Mouse (Mus musculus) liver, embryonic 16.5 days (tissue): Measurements from ENCODE around the gene Carmil1. TPM values are rescaled to one million over a fixed set of nuclear protein-coding genes. Genes with fewer than 3 reads are reported as not detected.

Experiments used
- ATAC-seq: fragments of 200-750 bp; cut with Nextera tagmentation; 2 replicates; pipeline ENCODE4 v1.8.0; 2017; ENCODE audit warnings: low read depth, mild to moderate bottlenecking, moderate number of reproducible peaks, moderate library complexity
- H3K27ac ChIP-seq: fragments of 300-500 bp; sonication (generic); 2 replicates; pipeline ENCODE4 v1.5.1; 2014; ENCODE audit warnings: mild to moderate bottlenecking, low read length
- H3K27me3 ChIP-seq: fragments of 300-500 bp; sonication (generic); 2 replicates; pipeline ENCODE4 v1.6.1; 2014; ENCODE audit warnings: low read depth, low read length, mixed read lengths; ENCODE audit not compliant: control insufficient read depth, insufficient read depth
- H3K36me3 ChIP-seq: fragments of 300-500 bp; sonication (generic); 2 replicates; pipeline ENCODE4 v1.6.1; 2014; ENCODE audit warnings: mild to moderate bottlenecking; ENCODE audit not compliant: control insufficient read depth, insufficient read depth
- H3K4me1 ChIP-seq: fragments of 300-500 bp; sonication (generic); 2 replicates; pipeline ENCODE4 v1.6.1; 2014; ENCODE audit warnings: low read depth, low read length, mixed read lengths; ENCODE audit not compliant: control insufficient read depth
- H3K4me2 ChIP-seq: fragments of 300-500 bp; sonication (generic); 2 replicates; pipeline ENCODE4 v1.6.1; 2014; ENCODE audit warnings: low read depth, low read length, mixed read lengths
- H3K4me3 ChIP-seq: fragments of 300-500 bp; sonication (generic); 2 replicates; pipeline ENCODE4 v1.5.1; 2014; ENCODE audit warnings: low read depth, mild to moderate bottlenecking, low read length
- H3K9ac ChIP-seq: fragments of 300-500 bp; sonication (generic); 2 replicates; pipeline ENCODE4 v1.6.1; 2014; ENCODE audit warnings: low read depth, low read length
- H3K9me3 ChIP-seq: fragments of 300-500 bp; sonication (generic); replicated peaks from 2 replicates; pipeline ENCODE4 v1.6.1; 2016; ENCODE audit warnings: low read length; ENCODE audit not compliant: control insufficient read depth
- WGBS: fragments of 180-500 bp; shearing (Covaris S2); extraction: QIAGEN DNeasy Blood & Tissue Kit; methylation state at CpG from one replicate; pipeline ENCODE4 v1.1.7; 2014; ENCODE audit not compliant: insufficient replicate concordance; 5-methylcytosine and 5-hydroxymethylcytosine counted together
- polyA plus RNA-seq: library from polyadenylated mRNA; unstranded; fragments of >200 nt; fragmentation: Nextera tagmentation; extraction: Ambion mirVana; gene quantifications from 2 replicates; pipeline ENCODE4 v1.2.1, GENCODE M21; 2015

Carmil1 gene
- polyA plus RNA-seq, 1 experiment from 2014 or later: 5.4 TPM

GRCm38 (mm10) chr13:24045271-24045670 is 235.3 kb downstream of the Carmil1 start:
- no peak for ATAC-seq
- 64% methylated on average over 3 of the region's 3 CpGs for WGBS

GRCm38 (mm10) chr13:24040221-24040620 is 240.4 kb downstream of the Carmil1 start:
- no peaks in the 10 kb centered on the region for H3K4me1 ChIP-seq
- no peak overlapping the region for H3K27ac ChIP-seq
- 35% methylated on average over 7 of the region's 7 CpGs for WGBS
- ATAC-seq: no peak
- H3K9ac ChIP-seq: no peak overlapping the region
- H3K4me3 ChIP-seq: no peak overlapping the region
- no peaks in the 10 kb centered on the region for H3K36me3 ChIP-seq
- H3K9me3 ChIP-seq: no peaks in the 10 kb centered on the region
- no peaks in the 10 kb centered on the region for H3K27me3 ChIP-seq
- H3K4me2 ChIP-seq: no peak overlapping the region

More at GRCm38 (mm10) chr13:24045271-24045670, 235.3 kb downstream of the Carmil1 start:
- Histone ChIP-seq H3K4me1 (no peaks in the 10 kb centered on the region), H3K27ac (no peak overlapping the region), H3K36me3 (no peaks in the 10 kb centered on the region), H3K9ac (no peak overlapping the region), H3K27me3 (no peaks in the 10 kb centered on the region), H3K4me2 (no peak overlapping the region), H3K4me3 (no peak overlapping the region), H3K9me3 (no peaks in the 10 kb centered on the region)

DNA sequence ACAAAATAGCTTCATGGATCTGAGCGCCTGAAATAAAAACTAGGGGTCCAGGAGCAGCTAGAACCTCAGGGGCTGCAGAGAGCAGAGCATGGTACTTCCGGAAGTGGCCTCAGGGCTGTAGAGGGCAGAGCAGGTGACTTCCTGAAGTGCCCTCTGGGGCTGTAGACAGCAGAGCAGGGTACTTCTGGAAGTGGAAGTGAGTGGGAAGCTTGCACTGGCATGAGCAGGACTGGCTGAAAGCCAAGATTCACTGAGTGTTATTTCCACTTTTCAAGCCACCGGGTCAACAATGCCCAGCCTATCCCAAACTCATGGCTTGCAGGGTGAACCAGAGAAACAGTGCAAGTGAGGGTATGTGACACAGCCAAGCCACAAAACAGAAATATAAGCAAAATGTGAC is 243.1 kb downstream of the Carmil1 start:
- no peak overlapping the region for H3K4me3 ChIP-seq
- no peak overlapping the region for H3K4me2 ChIP-seq
- no peaks in the 10 kb centered on the region for H3K9me3 ChIP-seq

GRCm38 (mm10) chr13:24036150-24036549 is 244.4 kb downstream of the Carmil1 start:
- H3K4me1 ChIP-seq: no peaks in the 10 kb centered on the region
- no peaks in the 10 kb centered on the region for H3K27me3 ChIP-seq
- no peak overlapping the region for H3K9ac ChIP-seq
- H3K9me3 ChIP-seq: no peaks in the 10 kb centered on the region
- no peak for ATAC-seq
- H3K4me2 ChIP-seq: peak overlapping the region; percentile 14; the same call in 1 of the 2 replicates
- H3K27ac ChIP-seq: no peak overlapping the region
- H3K36me3 ChIP-seq: no peaks in the 10 kb centered on the region
- 34% methylated on average over 18 of the region's 18 CpGs for WGBS
- H3K4me3 ChIP-seq: no peak overlapping the region

More for the DNA sequence above, 243.1 kb downstream of the Carmil1 start:
- no peak overlapping the region for H3K27ac ChIP-seq
- H3K4me1 ChIP-seq: no peaks in the 10 kb centered on the region
- no peak for ATAC-seq
- no peaks in the 10 kb centered on the region for H3K36me3 ChIP-seq
- H3K27me3 ChIP-seq: no peaks in the 10 kb centered on the region
- WGBS: 47% methylated on average over 3 of the region's 3 CpGs
- H3K9ac ChIP-seq: no peak overlapping the region

GRCm38 (mm10) chr13:24027191-24028170 is 253.1 kb downstream of the Carmil1 start:
- no peak for ATAC-seq
- no peaks in the 10 kb centered on the region for H3K27me3 ChIP-seq
- no peak overlapping the region for H3K4me3 ChIP-seq
- no peaks in the 10 kb centered on the region for H3K9me3 ChIP-seq
- H3K4me2 ChIP-seq: no peak overlapping the region
- no peak overlapping the region for H3K9ac ChIP-seq
- H3K4me1 ChIP-seq: no peaks in the 10 kb centered on the region
- 40% methylated on average over 5 of the region's 5 CpGs for WGBS
- H3K27ac ChIP-seq: no peak overlapping the region
- H3K36me3 ChIP-seq: no peaks in the 10 kb centered on the region

GRCm38 (mm10) chr13:24018515-24018914 is 262.1 kb downstream of the Carmil1 start:
- Histone ChIP-seq H3K4me1 (no peaks in the 10 kb centered on the region), H3K9ac (no peak overlapping the region), H3K9me3 (no peaks in the 10 kb centered on the region), H3K4me2 (no peak overlapping the region), H3K27me3 (no peaks in the 10 kb centered on the region), H3K4me3 (no peak overlapping the region), H3K36me3 (no peaks in the 10 kb centered on the region), H3K27ac (no peak overlapping the region)
- ATAC-seq: no peak
- 51% methylated on average over 4 of the region's 4 CpGs for WGBS

- peak; percentile 59 for ATAC-seq
- Histone ChIP-seq H3K27ac (no peak overlapping the region), H3K4me3 (no peak overlapping the region), H3K9ac (no peak overlapping the region), H3K27me3 (no peaks in the 10 kb centered on the region), H3K9me3 (no peaks in the 10 kb centered on the region), H3K4me1 (peaks cover 4% of the 10 kb centered on the region; the same call in 1 of the 2 replicates), H3K4me2 (no peak overlapping the region), H3K36me3 (no peaks in the 10 kb centered on the region)
- WGBS: 24% methylated on average over 2 of the region's 2 CpGs
Observed at GRCm38 (mm10) chr13:24005528-24005927, 275.1 kb downstream of the Carmil1 start.

DNA sequence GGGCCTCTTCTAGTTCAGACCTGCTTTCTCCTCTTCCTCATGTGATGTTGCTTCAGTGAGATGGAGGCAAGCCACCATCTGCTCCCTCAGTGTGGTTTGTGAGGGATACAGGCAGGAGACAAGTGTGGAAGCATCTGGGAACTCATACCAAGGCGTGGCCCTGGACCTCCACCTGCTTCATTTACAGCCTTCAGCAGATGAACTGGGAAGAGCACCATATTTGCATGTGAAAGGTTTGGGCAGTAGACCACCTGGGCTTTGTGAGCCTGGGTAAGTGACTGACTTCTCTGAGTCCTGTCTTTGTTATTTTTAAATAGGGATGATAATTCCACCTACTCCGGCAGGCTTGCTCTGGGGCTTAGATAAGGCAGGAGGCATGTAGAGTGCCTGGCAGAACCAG is 278.8 kb downstream of the Carmil1 start:
- Histone ChIP-seq H3K27me3 (no peaks in the 10 kb centered on the region), H3K4me1 (peaks cover 4% of the 10 kb centered on the region; the same call in 1 of the 2 replicates), H3K9ac (no peak overlapping the region), H3K36me3 (no peaks in the 10 kb centered on the region), H3K4me2 (no peak overlapping the region), H3K4me3 (no peak overlapping the region), H3K27ac (no peak overlapping the region), H3K9me3 (no peaks in the 10 kb centered on the region)
- 38% methylated on average over 2 of the region's 2 CpGs for WGBS
- no peak for ATAC-seq

DNA sequence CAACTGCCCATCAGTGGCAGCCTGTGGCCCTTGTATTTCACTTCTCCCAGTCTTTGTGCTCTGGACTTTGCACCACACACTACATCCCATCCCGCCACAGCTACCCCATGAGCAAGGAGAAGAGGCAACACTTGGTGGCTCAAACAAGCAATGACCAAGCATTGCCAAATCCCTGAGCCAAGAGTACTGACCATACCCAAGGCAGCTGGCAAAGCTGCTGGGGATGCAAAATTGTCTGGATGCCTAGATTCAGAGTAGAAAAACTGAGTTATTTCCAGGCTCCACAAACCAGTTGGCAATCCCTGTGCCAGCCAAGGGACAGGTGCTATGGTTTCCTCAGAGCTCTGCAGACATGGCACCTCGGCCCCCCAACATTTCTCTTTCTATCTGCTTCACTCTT is 279.5 kb downstream of the Carmil1 start:
- H3K4me1 ChIP-seq: peaks cover 4% of the 10 kb centered on the region; the same call in 1 of the 2 replicates
- H3K4me3 ChIP-seq: no peak overlapping the region

More for the DNA sequence above, 279.5 kb downstream of the Carmil1 start:
- Histone ChIP-seq H3K4me2 (no peak overlapping the region), H3K9ac (no peak overlapping the region), H3K9me3 (no peaks in the 10 kb centered on the region), H3K27me3 (no peaks in the 10 kb centered on the region), H3K27ac (no peak overlapping the region), H3K36me3 (no peaks in the 10 kb centered on the region)
- WGBS: 38% methylated on average over 2 of the region's 2 CpGs
- ATAC-seq: no peak
